Mouse (Mus musculus) pancreas, adult 10 weeks (tissue): ENCODE results near the gene Dpep1. TPM values are rescaled to one million over a fixed set of nuclear protein-coding genes. Genes with fewer than 3 reads are reported as not detected.

ENCODE experiments used
- polyA plus RNA-seq: library from polyadenylated mRNA; stranded (reverse); fragments of 350-450 nt; fragmentation: Illumina TruSeq; extraction: RNeasy Lipid Tissue Mini Kit (QIAGEN cat#74804); gene quantifications from one replicate; pipeline ENCODE4 v1.2.3, GENCODE M21; 2015; ENCODE audit warnings: low read depth, low replicate concordance; ENCODE audit not compliant: insufficient read depth

The Dpep1 gene
- 28.5 TPM for polyA plus RNA-seq

DNA sequence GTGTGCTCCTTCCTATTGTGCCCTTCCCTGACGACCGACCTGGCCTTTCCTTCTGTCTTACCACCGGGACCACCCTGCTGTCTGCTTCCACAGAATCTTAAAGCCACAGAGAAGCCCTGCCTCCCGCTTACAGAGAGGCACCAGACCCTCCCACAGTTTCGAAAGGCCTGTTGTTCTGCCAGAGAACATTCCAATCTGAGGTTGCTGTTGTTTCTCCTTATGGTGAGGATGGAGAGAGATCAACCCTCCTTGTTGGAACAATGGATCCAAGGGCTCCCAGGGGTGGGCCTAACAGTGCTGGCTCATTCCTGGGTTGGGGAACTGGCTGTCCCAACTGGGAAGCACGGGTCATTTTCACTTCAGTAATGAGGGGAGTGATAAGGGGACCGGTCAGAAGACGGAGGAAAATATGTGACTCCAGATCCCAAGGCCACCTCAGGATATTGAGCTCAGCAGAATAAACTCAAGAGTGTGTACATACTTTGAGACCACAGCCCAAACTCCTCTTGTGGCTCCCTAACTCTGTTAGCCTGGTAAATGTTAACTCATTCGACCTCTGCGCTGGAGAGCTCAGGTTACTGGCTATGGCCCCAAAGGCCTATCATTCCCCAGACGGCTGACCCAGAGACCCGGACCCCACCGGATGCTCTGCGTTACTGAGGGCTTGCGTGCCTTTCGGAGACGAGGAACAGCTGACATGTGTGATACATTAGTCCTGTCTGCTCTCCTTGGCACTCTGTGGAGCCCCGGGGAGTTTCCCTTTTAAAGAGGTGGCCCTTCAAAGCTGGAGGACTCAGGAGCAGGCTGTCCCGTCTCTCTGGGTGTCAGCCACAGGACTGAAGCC is at the start of gene Dpep1:
Gene Dpep1, plus strand, starts transcription at position 677 of the 844 bp plus-strand sequence.

GRCm38 (mm10) chr8:123157888-123158465 is 28.1 kb upstream of the Dpep1 start, which contains the start of gene Sult5a1:
TSS of gene Sult5a1 (minus strand) at chr8:123158315.

DNA sequence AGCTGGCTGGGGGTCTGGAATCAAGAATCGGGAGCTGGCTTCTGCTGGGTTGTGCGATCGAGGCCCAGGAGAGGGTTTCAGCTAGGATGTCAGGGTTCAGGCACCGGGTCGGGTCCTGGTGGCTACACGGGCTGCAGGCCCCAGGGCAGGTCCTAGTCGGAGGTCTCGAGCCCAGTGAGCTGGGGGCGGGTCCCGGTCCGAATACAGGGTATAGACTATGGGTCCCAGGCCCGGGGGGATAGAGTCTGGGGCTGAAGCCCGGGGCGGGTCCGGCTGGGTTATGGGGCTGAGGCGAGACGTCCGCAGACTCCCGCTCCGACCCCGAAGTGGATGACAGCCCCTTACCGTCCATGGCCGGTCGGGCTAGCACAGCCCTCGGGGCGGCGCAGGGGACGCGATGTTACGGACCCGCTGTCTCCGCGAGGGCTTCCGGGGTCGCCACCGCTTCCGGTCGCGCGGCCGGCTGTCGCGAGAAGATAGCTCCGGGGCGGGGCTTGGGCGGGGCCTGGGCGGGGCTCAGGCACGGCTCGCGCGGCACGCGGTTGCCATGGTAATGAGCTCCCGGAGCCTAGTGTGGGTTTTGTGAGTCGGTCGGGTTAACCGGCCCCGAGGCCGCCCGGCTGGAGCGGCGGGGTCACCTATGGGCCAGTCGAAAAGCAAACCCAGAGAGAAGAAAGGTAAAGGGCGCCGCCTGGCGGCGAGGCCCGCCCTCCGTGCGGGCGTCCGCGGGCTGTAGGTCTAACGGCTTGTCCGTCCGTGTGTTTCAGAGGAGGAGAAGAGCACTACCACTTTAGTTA is 26.5 kb downstream of the Dpep1 start, which contains the start of the genes Chmp1a and Spata33:
Gene Chmp1a, minus strand, starts transcription at position 443 of the 797 bp plus-strand sequence.
Gene Spata33, plus strand, starts transcription at position 512 of the 797 bp plus-strand sequence.

DNA sequence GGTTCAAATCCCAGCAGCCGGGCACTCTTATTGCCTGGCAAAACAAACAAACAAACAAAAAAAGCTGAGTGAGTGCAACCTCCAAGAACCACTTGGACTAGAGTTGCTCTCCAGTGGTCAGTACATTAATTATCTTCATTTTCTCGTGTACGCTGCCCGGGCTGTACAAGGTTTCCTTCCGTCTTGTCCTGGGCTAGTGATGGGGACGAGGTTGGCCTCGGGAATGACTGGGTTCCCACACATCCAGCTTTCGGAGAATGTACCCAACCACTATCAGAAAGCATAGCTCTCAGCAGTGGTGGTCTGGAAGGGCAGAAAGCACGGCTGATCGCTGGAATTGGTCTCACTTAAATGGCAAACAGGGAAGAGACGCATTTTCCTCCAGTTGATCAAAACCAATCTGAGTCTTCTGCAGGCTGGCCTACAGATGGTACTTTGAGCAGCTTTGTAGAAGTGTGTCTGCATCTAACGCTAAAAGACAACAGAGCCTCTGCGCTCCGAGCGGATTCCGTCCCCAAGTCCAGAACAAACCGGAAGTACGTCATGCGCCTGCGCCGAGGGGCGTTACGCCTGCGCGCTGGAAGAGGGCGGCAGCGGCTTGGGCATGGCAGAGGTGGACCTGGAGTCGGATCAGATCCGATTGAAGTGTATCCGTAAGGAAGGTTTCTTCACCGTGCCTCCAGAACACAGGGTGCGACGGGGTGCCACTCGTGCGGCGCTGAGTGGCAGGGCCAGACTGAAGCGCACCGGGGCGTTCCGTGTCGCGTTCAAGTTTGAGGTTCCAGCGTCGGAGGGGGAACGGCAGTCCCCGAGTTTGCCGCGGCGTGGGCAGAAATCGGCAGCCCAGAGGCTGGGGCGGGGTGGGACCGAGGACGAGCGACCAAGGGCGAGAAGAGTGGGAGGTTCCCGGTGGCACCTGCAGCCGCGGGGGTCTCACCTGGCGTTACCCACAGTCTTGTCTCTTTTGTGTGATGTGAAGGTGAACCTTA is 38.5 kb downstream of the Dpep1 start, which contains the start of gene Cdk10:
Gene Cdk10, plus strand, starts transcription at position 565 of the 989 bp plus-strand sequence.

GRCm38 (mm10) chr8:123235520-123236497 is 49.8 kb downstream of the Dpep1 start, which contains the start of gene Spata2l:
TSS of gene Spata2l (minus strand) at chr8:123236233.

Other genes with a start within 250 kb of the Dpep1 start
- gene Ankrd11, start 144.0 kb upstream of the Dpep1 start, polyA plus RNA-seq: 11.1 TPM
- gene Spg7, start 123.3 kb upstream of the Dpep1 start, polyA plus RNA-seq: 13.9 TPM
- 704 TPM for gene Rpl13, start 83.9 kb upstream of the Dpep1 start, polyA plus RNA-seq
- gene Cpne7, start 68.9 kb upstream of the Dpep1 start, polyA plus RNA-seq: 0.52 TPM
- 1.7 TPM for gene Sult5a1, start 27.9 kb upstream of the Dpep1 start, polyA plus RNA-seq
- gene Chmp1a, start 26.5 kb downstream of the Dpep1 start, polyA plus RNA-seq: 31.5 TPM
- gene Spata33, start 26.6 kb downstream of the Dpep1 start, polyA plus RNA-seq: 0.44 TPM
- gene Cdk10, start 38.6 kb downstream of the Dpep1 start, polyA plus RNA-seq: 27.2 TPM
- 3.5 TPM for gene Spata2l, start 50.0 kb downstream of the Dpep1 start, polyA plus RNA-seq
- gene Zfp276, start 68.0 kb downstream of the Dpep1 start, polyA plus RNA-seq: 8.5 TPM
- gene Vps9d1, start 68.1 kb downstream of the Dpep1 start, polyA plus RNA-seq: 6.1 TPM
- gene Fanca, start 132.3 kb downstream of the Dpep1 start, polyA plus RNA-seq: 1.6 TPM
- 1.4 TPM for gene Spire2, start 146.5 kb downstream of the Dpep1 start, polyA plus RNA-seq
- gene Tcf25, start 187.5 kb downstream of the Dpep1 start, polyA plus RNA-seq: 131 TPM
- gene Mc1r, start 220.9 kb downstream of the Dpep1 start, polyA plus RNA-seq: not detected
- gene Tubb3, start 225.2 kb downstream of the Dpep1 start, polyA plus RNA-seq: 2.2 TPM
- 5.9 TPM for gene Def8, start 237.3 kb downstream of the Dpep1 start, polyA plus RNA-seq